Mouse (Mus musculus) macrophage (primary cell): ENCODE measurements around the gene Rab3il1. TPM values are rescaled to one million over a fixed set of nuclear protein-coding genes. Genes with fewer than 3 reads are reported as not detected.

Source experiments
- H3K27ac ChIP-seq: fragments of 350-480 bp; formaldehyde crosslinking; 2 replicates; pipeline ENCODE4 v1.9.0; 2021
- H3K36me3 ChIP-seq: fragments of 350-480 bp; formaldehyde crosslinking; 2 replicates; pipeline ENCODE4 v1.9.0; 2021; ENCODE audit errors: inconsistent target
- H3K4me3 ChIP-seq: fragments of 350-480 bp; formaldehyde crosslinking; 2 replicates; pipeline ENCODE4 v1.9.0; 2021; ENCODE audit errors: inconsistent target
- H3K79me2 ChIP-seq: fragments of 350-480 bp; formaldehyde crosslinking; 2 replicates; pipeline ENCODE4 v1.9.0; 2021; ENCODE audit errors: inconsistent target
- WGBS: methylation state at CpG from one replicate; pipeline ENCODE4 v1.1.7; 2026; ENCODE audit warnings: inconsistent platforms; ENCODE audit not compliant: missing documents; 5-methylcytosine and 5-hydroxymethylcytosine counted together
- polyA plus RNA-seq: library from polyadenylated mRNA; stranded (reverse); fragments of 250-400 nt; gene quantifications from 3 replicates; pipeline ENCODE4 v1.2.4, GENCODE M21; 2018; ENCODE audit warnings: inconsistent platforms
- total RNA-seq, 78 experiments: library from RNA; depleted of rRNA; stranded (reverse); fragments of 250-400 nt; gene quantifications; 1 replicate in 9 of 78; 2 replicates in 24 of 78; 3 replicates in 43 of 78; 4 replicates in 2 of 78; pipeline ENCODE4 v1.2.4; 2018; ENCODE audit warnings: inconsistent platforms in 56 of 78

Rab3il1 gene
- 100 to 1,000 TPM in 11 of 26 experiments, 10 to 100 TPM in 14, 1 to 10 TPM in 1; 8.2 to 225 (median 73.2) TPM for total RNA-seq (2018; cell fraction: chromatin; rRNA removed)
- 100 to 1,000 TPM in 17 of 26 experiments, 10 to 100 TPM in 9; 35.4 to 153 (median 124) TPM for total RNA-seq (2018; cell fraction: cytosol; rRNA removed)
- total RNA-seq (2018; cell fraction: nucleus; rRNA removed), result 100 to 1,000 TPM in 10 of 26 experiments, 10 to 100 TPM in 16; 23.9 to 194 (median 77.8) TPM
- 97.7 to 161 TPM (median 125 TPM) in 3 replicates for polyA plus RNA-seq

DNA sequence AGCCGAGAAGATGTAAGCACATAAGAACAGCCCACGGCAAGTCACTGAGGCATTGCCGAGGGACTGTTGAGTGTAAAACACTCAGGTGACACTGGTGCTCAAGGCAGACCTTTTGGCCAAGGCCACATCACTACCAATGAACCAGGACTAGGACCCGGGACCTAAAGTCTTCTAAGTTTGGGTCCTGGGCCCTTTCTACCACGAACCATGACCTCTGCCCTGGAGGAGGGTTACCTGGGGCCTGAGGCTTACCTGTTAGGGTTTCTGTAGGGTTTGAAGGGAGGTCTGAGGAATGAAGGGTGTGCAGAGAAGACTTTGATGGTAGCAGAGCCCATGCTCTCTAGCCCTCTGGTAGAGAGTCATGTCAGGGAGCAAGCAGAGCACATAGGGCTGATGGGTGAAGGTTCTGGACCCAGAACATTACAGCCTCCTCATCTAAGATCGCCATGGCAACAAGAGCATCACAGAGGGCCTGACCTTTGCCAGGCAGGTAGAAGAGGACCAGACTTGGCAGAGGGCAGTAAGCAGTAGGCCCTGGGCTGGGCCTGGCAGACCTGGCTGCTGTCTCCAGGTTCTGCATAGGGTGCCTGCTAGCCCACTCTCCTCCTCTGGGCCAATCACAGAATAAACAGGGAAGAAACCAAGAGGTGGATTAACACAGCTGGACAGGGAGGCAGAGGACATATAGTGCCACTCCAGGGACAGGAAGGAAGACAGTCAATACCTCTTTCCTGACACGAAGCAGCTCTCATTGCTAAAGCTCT, at the start of gene Rab3il1, which contains the start of gene Best1:
TSS of gene Rab3il1 (plus strand) at position 464 of the 764 bp plus-strand sequence.
TSS of gene Best1 (minus strand) at position 428 of the 764 bp plus-strand sequence.
- Histone ChIP-seq H3K36me3 (no peaks in the 10 kb centered on the region), H3K4me3 (no peak within 1 kb of the TSS), H3K27ac (no peak within 1 kb of the TSS), H3K79me2 (no peaks in the 10 kb centered on the region)
- 87% methylated on average over 7 of the region's 7 CpGs for WGBS

DNA sequence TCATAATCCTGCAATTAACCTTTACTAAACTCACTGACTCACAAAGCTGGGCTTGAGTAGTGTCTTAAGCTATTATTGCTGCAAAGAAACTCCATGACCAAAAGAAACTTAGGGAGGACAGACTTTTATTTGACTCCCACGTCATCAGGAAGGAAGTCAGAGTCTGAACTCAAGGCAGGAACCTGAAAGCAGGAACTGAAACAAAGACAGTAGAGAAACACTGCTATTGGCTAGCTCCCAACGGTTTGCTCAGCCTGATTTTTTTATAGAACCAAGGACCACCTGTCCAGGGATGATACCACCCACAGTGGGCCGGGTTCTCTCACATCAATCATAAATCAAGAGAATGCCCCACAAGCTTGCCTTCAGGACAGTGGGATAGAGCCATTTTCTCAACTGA, 49.1 kb upstream of the Rab3il1 start:
- H3K4me3 ChIP-seq, result no peak overlapping the region
- peaks cover 23% of the 10 kb centered on the region; the same call in 1 of the 2 replicates for H3K79me2 ChIP-seq
- 13% methylated on average over 3 of the region's 3 CpGs for WGBS
- no peaks in the 10 kb centered on the region for H3K36me3 ChIP-seq
- H3K27ac ChIP-seq, result peak overlapping the region; percentile 100

DNA sequence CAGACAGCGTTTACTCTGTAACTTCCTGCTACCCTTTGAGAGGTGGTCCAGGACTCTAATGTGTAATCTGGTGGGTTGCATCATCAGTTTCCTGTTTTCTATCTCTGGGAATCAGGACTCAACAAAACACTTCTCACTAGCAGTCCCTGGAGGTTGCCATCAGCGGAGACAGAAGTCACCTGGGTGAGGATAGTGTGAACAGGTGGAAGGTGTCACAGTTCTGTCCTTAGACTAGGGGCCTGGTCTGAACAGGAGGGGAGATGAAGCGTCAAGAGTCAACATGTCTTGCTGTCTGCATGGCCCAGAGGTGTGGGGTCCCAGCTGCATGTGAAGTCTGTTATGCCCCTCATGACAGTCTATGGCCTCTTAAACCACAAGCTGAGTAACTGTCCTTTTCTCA, 48.6 kb upstream of the Rab3il1 start:
- Histone ChIP-seq H3K36me3 (no peaks in the 10 kb centered on the region), H3K79me2 (peaks cover 26% of the 10 kb centered on the region; the same call in 1 of the 2 replicates), H3K4me3 (no peak overlapping the region), H3K27ac (peak overlapping the region; percentile 100)
- WGBS, result 46% methylated on average over 3 of the region's 3 CpGs

DNA sequence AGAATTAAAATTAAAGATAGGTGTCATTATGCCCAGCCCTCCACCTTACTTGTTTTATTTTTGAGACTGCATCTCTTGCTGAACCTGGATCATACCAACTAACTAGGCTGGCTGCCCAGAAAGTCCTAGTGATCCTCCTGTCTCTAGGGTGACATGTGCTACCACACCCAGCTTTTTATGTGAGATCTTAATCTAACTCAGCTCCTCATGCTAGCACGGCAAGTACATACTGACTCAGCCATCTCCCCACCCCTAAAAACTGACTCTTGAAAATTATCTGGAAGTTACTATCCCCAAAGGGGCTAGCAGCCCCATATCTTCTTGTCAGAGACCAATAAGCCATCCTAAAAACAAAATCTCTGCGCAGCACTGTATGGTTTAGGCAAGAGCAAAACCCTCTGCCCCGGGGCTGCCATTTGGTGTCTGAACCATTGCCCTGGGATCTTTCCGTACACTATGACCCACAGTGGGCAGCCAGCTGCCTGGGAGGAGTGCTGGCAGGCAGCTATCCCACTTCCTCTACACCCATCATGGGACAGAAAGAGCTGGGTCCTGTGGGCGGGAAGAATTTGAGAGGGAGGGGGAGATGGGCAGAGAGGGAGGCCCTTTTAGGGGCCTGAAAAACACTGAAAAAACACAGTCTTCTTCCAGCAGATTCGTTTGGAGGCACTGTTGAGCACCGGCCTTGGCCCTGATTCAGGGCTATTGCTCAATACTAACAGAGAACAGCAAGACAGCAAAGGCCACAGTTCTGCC, 47.2 kb upstream of the Rab3il1 start:
- H3K36me3 ChIP-seq, result no peaks in the 10 kb centered on the region
- H3K27ac ChIP-seq, result peak overlapping the region; percentile 100
- 9% methylated on average over 6 of the region's 7 CpGs for WGBS
- peak overlapping the region; percentile 54 for H3K4me3 ChIP-seq
- H3K79me2 ChIP-seq, result peaks cover 26% of the 10 kb centered on the region; the same call in 1 of the 2 replicates

DNA sequence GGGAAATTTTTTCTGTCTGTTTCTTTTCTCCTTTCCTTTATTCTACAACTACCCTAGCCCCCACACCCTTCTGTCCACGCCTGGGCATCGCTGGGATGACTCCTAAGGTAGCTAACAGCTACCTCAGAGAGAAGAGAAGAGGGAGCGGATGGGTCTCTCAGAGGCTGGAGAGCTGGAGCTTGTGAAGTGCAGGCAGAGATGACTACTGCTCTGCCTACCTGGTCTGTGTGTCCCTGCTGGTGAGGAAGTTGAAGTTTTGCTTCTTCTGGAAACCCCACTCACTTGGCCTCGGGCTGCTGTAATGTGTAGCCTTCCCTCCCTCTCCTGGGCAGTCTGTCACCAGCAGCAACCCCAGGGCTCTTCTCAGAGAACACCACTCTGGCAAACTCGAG, 46.7 kb upstream of the Rab3il1 start:
- Histone ChIP-seq H3K36me3 (no peaks in the 10 kb centered on the region), H3K27ac (peak overlapping the region; percentile 100), H3K4me3 (peak overlapping the region; percentile 54), H3K79me2 (peaks cover 26% of the 10 kb centered on the region; the same call in 1 of the 2 replicates)
- WGBS, result 5% methylated on average over 4 of the region's 5 CpGs

DNA sequence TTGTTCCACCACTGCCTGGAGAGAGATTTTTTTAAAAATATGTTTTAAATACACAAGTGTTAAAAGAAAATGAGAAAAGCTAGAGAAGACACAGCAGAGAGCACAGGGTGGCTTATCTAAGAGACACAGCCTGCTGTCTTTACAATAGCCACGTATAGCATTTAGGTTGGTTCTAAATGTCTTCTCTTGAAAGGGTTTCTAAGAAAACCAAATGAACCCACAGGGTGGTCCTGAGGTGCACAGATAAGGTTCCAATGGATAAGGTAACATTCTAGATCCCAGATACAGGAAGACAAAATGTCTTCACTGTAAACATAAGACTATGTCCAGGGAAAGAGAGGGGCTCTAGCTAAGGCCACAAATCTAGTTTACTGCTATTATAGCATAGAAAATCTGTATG, 46.0 kb upstream of the Rab3il1 start:
- peaks cover 26% of the 10 kb centered on the region; the same call in 1 of the 2 replicates for H3K79me2 ChIP-seq
- H3K36me3 ChIP-seq, result no peaks in the 10 kb centered on the region
- 67% methylated on average over 1 of the region's 1 CpGs for WGBS
- H3K27ac ChIP-seq, result peak overlapping the region; percentile 100
- peak overlapping the region; percentile 54 for H3K4me3 ChIP-seq

DNA sequence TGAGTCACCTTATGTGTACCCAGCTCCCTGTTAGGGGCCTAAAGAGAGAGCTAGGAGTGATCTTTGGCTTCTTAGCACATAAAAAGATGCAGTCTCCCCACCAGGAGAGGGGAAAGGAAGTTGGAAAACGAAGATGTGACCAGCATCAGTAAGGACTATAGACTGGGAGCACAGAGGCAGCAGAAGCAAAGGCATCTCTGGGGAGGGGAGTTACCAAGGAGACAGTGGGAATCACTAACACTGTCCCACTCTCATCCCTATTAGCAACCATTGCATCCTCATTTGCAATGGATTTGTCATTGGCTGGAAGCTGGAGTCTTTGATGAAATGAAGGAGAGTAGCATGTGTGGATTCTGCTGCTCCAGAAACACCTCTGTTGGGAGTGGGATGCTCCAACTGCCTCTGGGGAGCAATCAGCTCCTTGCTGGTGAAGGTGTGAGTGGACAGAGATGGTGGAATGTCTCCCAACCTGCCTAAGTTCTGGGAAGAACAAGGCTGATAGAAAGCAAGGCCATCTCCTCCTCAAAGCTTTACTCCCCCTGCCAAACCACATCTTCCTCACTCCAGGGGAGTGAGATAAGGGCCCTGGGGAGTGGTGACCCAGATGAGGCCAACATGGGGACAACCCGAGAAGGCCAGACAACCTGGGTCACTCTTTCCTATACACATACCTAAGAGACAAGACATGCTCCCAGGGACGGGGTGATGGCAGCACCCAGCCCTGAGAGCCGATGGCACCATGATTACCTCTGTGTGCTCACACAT, 44.7 kb upstream of the Rab3il1 start:
- Histone ChIP-seq H3K4me3 (no peak overlapping the region), H3K27ac (peak overlapping the region; percentile 100), H3K79me2 (peaks cover 26% of the 10 kb centered on the region; the same call in 1 of the 2 replicates), H3K36me3 (no peaks in the 10 kb centered on the region)
- WGBS, result 82% methylated on average over 4 of the region's 4 CpGs

DNA sequence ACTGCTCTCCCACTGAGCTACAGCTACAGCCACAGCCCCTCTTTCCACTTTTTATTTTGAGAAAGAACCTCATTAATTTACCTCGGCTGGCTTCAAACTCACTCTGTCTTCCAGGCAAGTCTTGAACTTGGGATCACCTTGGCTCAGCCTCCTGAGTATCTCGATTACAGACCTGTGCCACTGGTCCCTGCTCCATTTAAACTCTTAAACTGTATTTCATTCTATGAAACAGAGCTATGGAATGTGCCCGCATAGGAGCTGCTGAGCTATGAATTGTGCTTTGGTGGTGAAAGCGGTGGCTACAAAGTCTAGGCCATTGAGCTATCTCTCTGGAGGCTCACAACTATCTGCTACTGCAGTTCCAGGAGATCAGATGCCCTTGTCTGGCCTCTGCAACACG, 43.5 kb upstream of the Rab3il1 start:
- Histone ChIP-seq H3K4me3 (no peak overlapping the region), H3K79me2 (peaks cover 26% of the 10 kb centered on the region; the same call in 1 of the 2 replicates), H3K27ac (peak overlapping the region; percentile 100), H3K36me3 (no peaks in the 10 kb centered on the region)
- 90% methylated on average over 5 of the region's 5 CpGs for WGBS

DNA sequence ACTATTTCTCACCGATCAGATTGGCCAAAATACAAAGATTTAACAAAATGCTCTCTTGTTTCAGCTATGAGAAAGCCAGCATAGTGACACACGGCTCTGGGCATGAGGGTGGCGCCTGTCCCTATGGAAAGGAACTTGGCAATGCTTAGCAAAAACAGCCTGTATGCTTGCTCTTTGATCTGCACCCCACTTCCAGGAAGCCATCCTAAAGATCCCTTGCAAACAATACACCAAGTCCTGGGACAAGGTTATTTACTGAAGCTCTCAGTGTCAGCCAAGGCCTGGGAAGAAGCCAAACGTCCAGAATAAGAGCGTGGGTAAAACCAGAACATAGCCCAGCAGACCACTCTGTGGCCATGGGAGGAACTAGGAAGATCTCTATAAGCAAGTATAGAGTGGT, 40.7 kb upstream of the Rab3il1 start:
- Histone ChIP-seq H3K36me3 (no peaks in the 10 kb centered on the region), H3K79me2 (peaks cover 19% of the 10 kb centered on the region; the same call in 1 of the 2 replicates), H3K27ac (no peak overlapping the region), H3K4me3 (no peak overlapping the region)
- 95% methylated on average over 5 of the region's 5 CpGs for whole genome bisulfite sequencing

DNA sequence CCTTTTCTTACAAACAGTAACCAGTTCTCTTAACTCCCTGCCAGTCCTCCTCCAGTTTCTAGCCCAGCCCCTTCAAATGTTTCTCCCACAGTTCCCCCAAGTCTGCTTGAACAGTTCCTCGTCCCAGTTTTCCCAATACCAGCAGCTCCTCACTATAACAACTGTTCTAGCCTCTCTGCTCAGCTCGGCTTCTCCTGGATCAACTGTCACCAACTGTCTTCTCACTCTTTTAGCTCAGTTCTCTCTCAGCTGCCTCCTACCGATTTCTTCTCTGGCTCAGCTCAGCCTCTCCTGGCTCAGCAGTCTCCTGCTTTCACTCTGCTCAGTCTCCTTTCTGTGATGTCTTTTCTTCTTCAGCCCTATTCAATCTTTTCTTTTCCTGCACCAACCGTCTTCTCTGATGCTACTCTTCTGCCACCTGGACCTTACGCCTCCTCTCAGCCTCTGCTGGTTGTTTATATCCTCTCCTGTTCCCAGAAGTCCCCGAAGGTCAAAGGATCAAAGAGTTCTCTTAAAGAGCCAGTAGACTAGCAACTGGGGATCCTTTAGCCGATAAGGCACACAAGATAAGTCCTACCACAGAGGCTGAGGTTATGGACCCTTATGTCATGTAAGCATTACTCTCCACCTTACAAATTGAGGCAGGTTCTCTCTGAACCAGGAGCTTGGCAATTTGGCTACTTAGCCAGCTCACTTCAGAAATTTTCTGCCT, 37.1 kb upstream of the Rab3il1 start:
- no peak overlapping the region for H3K4me3 ChIP-seq
- H3K79me2 ChIP-seq, result no peaks in the 10 kb centered on the region
- no peak overlapping the region for H3K27ac ChIP-seq
- H3K36me3 ChIP-seq, result no peaks in the 10 kb centered on the region
- 64% methylated on average over 7 of the region's 7 CpGs for WGBS

DNA sequence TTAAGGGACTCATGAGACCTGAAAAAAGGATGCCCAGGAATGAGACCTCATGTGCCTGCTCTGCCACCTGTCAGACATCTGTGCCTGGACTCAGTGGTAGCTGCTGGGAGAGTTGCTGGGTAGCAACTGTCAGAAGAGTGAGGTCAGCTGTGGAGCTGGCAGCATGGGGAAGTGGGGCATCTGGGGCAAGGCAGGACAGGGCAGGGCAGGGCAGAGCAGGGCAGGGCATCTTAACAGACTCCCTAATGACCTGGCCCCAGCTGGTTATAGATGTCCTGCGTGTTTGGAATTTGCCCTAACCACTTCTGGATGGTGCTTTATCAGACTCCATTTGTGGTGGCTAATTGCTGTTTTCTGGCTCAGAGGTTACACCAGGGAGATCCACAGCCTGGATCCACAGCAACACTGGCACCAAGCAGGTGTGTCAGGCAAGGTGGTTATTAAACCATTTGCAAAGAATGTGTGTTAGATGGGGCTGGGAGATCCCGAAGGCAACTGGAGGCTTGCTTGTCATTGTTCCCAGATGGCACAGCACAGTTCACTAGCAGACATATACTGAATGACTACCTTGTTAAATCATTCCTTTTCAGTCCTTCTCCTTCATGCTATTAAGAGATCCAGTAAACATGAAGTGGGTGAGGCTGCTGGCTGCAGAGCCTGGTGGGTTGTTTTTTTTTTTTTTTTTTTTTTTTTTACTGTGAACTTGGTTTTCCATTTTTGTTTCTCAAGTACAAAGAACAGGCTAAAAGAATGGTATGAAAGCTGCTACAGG, 35.2 kb upstream of the Rab3il1 start:
- H3K79me2 ChIP-seq, result no peaks in the 10 kb centered on the region
- H3K4me3 ChIP-seq, result no peak overlapping the region
- no peaks in the 10 kb centered on the region for H3K36me3 ChIP-seq
- no peak overlapping the region for H3K27ac ChIP-seq
- 95% methylated on average over 2 of the region's 2 CpGs for WGBS

DNA sequence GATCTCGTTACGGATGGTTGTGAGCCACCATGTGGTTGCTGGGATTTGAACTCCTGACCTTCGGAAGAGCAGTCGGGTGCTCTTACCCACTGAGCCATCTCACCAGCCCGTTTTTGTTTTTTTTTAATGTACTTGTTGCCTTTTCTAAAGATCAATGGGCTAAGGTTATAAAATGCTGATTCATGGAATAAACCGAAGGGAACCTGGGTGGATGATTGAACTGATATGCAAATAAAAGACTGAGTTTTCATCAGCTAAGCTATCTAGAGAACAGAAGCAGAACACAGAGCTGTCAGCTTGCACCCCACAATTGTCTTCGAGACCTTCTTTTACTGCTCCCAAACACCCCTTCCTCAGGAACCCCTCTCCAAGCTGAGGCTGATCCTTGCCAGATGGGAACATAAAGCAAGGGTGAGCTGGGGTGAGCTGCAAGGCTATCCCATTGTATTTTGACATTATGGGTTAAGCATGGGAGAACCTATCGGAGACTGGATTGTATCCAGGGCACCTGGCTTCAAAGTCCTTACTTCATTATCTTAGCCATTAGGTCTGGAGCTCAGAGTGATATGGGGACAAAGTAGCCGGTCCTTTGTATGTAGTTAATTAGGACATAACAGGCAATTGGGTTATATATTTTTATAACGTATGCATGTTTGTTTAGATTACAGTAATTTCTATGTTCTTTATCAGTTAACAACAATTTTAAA, 33.2 kb upstream of the Rab3il1 start:
- Histone ChIP-seq H3K79me2 (no peaks in the 10 kb centered on the region), H3K4me3 (no peak overlapping the region)
- 91% methylated on average over 7 of the region's 10 CpGs for WGBS

More for the DNA sequence above, 33.2 kb upstream of the Rab3il1 start:
- Histone ChIP-seq H3K27ac (no peak overlapping the region), H3K36me3 (no peaks in the 10 kb centered on the region)
